Mouse (Mus musculus) midbrain, embryonic 15.5 days (tissue): ENCODE results near the gene Ube3c. TPM values are rescaled to one million over a fixed set of nuclear protein-coding genes. Genes with fewer than 3 reads are reported as not detected.
A peak's percentile ranks its signal among the peaks of the same experiment; 100 is the strongest.
"Not testable (repeated sequence)": the region's sequence is repeated elsewhere in the genome, so short reads cannot be mapped to it uniquely, and the experiment has no call there.

Experiments
- ATAC-seq: fragments of 200-750 bp; cut with Nextera tagmentation; replicated peaks from 2 replicates; pipeline ENCODE4 v1.8.0; 2017; ENCODE audit warnings: moderate TSS enrichment
- H3K27ac ChIP-seq: fragments of 300-500 bp; sonication (generic); 2 replicates; pipeline ENCODE4 v1.5.1; 2015; ENCODE audit warnings: mild to moderate bottlenecking, inconsistent platforms
- H3K27me3 ChIP-seq: fragments of 300-500 bp; sonication (generic); replicated peaks from 2 replicates; pipeline ENCODE4 v1.6.1; 2015; ENCODE audit warnings: inconsistent platforms
- H3K36me3 ChIP-seq: fragments of 300-500 bp; sonication (generic); replicated peaks from 2 replicates; pipeline ENCODE4 v1.6.1; 2015; ENCODE audit warnings: inconsistent platforms
- H3K4me1 ChIP-seq: fragments of 300-500 bp; sonication (generic); 2 replicates; pipeline ENCODE4 v1.6.1; 2015; ENCODE audit warnings: inconsistent platforms
- H3K4me2 ChIP-seq: fragments of 300-500 bp; sonication (generic); 2 replicates; pipeline ENCODE4 v1.6.1; 2015; ENCODE audit warnings: inconsistent platforms, mild to moderate bottlenecking, moderate library complexity
- H3K4me3 ChIP-seq: fragments of 300-500 bp; sonication (generic); 2 replicates; pipeline ENCODE4 v1.5.1; 2015; ENCODE audit warnings: mild to moderate bottlenecking, inconsistent platforms
- H3K9ac ChIP-seq: fragments of 300-500 bp; sonication (generic); 2 replicates; pipeline ENCODE4 v1.6.1; 2015; ENCODE audit warnings: mild to moderate bottlenecking, inconsistent platforms
- H3K9me3 ChIP-seq: fragments of 300-500 bp; sonication (generic); 2 replicates; pipeline ENCODE4 v1.6.1; 2016; ENCODE audit warnings: inconsistent platforms
- WGBS: fragments of 180-500 bp; shearing (Covaris S2); methylation state at CpG from one replicate; pipeline ENCODE4 v1.1.7; 2015; ENCODE audit warnings: mixed read lengths; 5-methylcytosine and 5-hydroxymethylcytosine counted together
- polyA plus RNA-seq: library from polyadenylated mRNA; unstranded; fragments of >200 nt; fragmentation: Nextera tagmentation; extraction: Ambion mirVana; gene quantifications from 2 replicates; pipeline ENCODE4 v1.2.1, GENCODE M21; 2015

Gene Ube3c
- polyA plus RNA-seq, 1 experiment from 2014 or later = 45.0 TPM

DNA sequence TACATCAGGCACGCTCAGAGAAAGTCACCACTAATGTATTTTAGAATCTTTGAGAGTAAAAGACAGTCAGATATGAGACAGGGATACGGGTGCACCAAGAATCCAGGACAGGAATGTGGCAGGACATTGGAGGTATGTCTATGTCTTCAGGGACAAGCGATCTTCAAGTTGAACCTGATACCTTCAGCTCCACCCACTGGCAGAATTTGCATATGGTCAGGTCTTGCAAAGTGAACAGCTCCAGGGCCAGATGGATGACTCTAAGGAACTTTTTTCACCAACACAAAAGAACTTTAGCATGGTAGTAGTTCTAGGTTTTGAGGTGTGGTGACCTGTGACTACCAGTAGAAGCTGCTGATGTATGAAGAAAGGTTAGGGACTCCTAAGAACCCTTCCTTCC, 62.7 kb downstream of the Ube3c start:
- 96% methylated on average over 3 of the region's 3 CpGs for WGBS
- no peaks in the 10 kb centered on the region for H3K9me3 ChIP-seq
- H3K4me2 ChIP-seq = no peak overlapping the region
- H3K27ac ChIP-seq = no peak overlapping the region
- no peaks in the 10 kb centered on the region for H3K27me3 ChIP-seq
- no peak overlapping the region for H3K4me3 ChIP-seq
- H3K4me1 ChIP-seq = no peaks in the 10 kb centered on the region
- no peak overlapping the region for H3K9ac ChIP-seq
- peaks cover 11% of the 10 kb centered on the region for H3K36me3 ChIP-seq
- ATAC-seq = no peak

DNA sequence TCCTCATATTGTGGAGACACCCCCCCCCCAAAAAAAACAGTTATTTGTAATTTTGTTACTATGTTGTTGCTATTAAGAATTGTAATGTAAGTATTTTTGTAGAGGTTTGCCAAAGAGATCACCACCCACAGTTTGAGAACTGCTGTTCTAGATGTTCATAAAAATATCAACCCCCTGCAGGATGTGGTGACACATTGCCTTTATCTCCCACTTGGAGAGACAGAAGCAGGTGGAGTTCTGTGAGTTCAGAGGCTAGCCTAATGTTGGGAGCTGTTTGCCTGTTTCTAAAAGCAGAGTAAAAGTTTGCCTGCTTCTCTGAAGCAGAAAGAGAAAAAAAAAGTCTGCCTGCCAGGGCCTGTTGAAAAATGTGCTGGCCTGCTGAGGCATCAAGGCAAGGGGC, 67.3 kb downstream of the Ube3c start:
- H3K4me3 ChIP-seq = no peak overlapping the region
- no peak overlapping the region for H3K9ac ChIP-seq
- H3K27ac ChIP-seq = no peak overlapping the region
- no peak overlapping the region for H3K4me2 ChIP-seq
- no peaks in the 10 kb centered on the region for H3K27me3 ChIP-seq
- peaks cover 33% of the 10 kb centered on the region for H3K36me3 ChIP-seq
- ATAC-seq = no peak
- H3K9me3 ChIP-seq = no peaks in the 10 kb centered on the region
- no peaks in the 10 kb centered on the region for H3K4me1 ChIP-seq

GRCm38 (mm10) chr5:29636884-29637283, 67.8 kb downstream of the Ube3c start:
- Histone ChIP-seq H3K9me3 (no peaks in the 10 kb centered on the region), H3K27ac (no peak overlapping the region), H3K36me3 (peaks cover 30% of the 10 kb centered on the region), H3K9ac (no peak overlapping the region), H3K4me3 (no peak overlapping the region), H3K27me3 (no peaks in the 10 kb centered on the region), H3K4me1 (no peaks in the 10 kb centered on the region), H3K4me2 (no peak overlapping the region)
- no peak for ATAC-seq

DNA sequence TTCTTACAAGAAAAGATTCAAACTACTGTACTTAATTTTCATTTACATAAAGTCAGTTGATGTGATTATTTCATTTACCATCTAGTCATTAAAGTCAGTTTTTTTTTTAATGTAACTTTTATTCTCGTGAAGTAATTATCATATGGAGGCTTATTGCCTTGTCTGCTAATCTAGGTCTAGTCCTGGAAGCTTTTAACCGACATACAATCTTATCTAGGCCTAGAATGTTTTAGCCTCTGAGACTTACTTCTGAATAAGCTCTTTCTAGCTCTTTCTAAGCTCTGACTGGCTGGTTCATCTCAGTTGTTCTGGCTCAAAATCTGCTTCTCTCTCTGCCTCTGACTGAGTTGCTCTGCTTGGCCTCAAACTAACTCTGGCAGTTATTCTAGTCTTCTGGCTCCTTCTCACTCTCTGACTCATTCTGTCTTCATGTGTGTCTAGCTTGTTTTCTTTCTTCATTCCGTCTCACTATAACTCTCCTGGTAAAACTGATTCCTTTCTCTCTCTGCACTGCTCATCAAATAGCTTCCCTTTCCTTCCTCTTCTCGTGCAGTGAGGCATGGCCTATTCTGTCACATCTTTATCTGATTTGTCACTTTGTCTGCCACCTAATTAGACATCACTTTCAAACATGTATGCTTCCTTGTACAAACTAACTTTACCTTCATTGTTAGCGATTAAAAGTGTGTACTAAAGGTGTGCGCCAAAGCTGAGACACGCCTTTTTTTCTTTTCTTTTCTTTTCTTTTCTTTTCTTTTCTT, 72.3 kb downstream of the Ube3c start:
- no peak overlapping the region for H3K9ac ChIP-seq
- no peaks in the 10 kb centered on the region for H3K4me1 ChIP-seq
- WGBS = 81% methylated on average over 7 of the region's 7 CpGs
- H3K9me3 ChIP-seq = no peaks in the 10 kb centered on the region
- ATAC-seq = no peak
- no peak overlapping the region for H3K27ac ChIP-seq
- peaks cover 32% of the 10 kb centered on the region for H3K36me3 ChIP-seq
- H3K4me3 ChIP-seq = no peak overlapping the region
- H3K27me3 ChIP-seq = no peaks in the 10 kb centered on the region
- no peak overlapping the region for H3K4me2 ChIP-seq

DNA sequence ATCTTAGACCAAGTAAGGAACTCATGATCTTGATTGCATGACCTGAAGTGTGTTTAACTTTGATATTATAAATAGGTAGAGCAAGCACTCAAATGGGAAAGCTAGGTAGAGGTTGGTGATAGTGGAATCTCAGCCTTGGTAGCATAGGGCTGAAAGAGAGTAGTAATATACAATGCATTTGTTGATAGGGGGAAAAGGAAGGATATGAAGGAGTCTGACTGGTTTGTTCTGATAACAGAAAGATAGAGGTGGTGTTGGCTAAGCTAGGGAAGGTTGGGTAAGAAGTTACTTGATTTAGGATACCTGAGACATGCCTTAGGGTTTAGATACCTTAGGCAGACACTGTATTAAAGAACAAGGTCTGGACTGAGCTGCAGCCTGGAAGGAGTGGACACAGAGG, 82.7 kb downstream of the Ube3c start:
- no peak overlapping the region for H3K27ac ChIP-seq
- H3K4me1 ChIP-seq = no peaks in the 10 kb centered on the region
- ATAC-seq = no peak
- no peak overlapping the region for H3K4me3 ChIP-seq
- H3K9ac ChIP-seq = no peak overlapping the region
- no peaks in the 10 kb centered on the region for H3K9me3 ChIP-seq
- H3K36me3 ChIP-seq = peaks cover 8% of the 10 kb centered on the region; the same call in 1 of the 2 replicates
- no peak overlapping the region for H3K4me2 ChIP-seq
- no peaks in the 10 kb centered on the region for H3K27me3 ChIP-seq

- Histone ChIP-seq H3K4me3 (no peak overlapping the region), H3K9me3 (no peaks in the 10 kb centered on the region), H3K27ac (no peak overlapping the region), H3K36me3 (peaks cover 15% of the 10 kb centered on the region), H3K4me1 (no peaks in the 10 kb centered on the region), H3K4me2 (no peak overlapping the region), H3K27me3 (no peaks in the 10 kb centered on the region), H3K9ac (no peak overlapping the region)
- ATAC-seq = no peak
- 90% methylated on average over 3 of the region's 3 CpGs for WGBS
These were observed 88.7 kb downstream of the Ube3c start for GRCm38 (mm10) chr5:29657590-29658339.

- peaks cover 39% of the 10 kb centered on the region for H3K36me3 ChIP-seq
- H3K27me3 ChIP-seq, ATAC-seq, H3K9me3 ChIP-seq, H3K27ac ChIP-seq, H3K4me1 ChIP-seq, H3K4me3 ChIP-seq, H3K4me2 ChIP-seq, H3K9ac ChIP-seq: not testable (repeated sequence)
- 95% methylated on average over 4 of the region's 4 CpGs for WGBS
These were observed 92.2 kb downstream of the Ube3c start for GRCm38 (mm10) chr5:29661246-29661645.

DNA sequence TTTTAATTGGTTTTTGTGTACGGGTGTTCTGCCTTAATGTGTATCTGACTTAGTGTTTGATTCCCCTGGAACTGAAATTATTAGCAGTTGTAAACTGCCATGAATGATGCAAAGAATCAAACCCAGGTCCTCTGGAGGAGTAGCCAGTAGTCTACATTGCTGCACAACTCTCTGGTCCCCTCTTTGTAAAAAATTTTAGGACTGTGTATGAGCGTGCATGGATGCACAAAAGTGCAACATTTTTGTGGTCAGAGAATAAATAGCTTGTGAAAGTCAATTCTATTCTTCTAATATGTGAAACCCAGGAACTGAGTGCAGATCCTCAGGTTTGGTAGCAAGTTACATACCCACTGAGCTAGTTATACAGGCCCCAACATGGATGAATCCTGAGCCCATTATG, 96.3 kb downstream of the Ube3c start:
- Histone ChIP-seq H3K9me3 (no peaks in the 10 kb centered on the region), H3K9ac (no peak overlapping the region), H3K36me3 (peaks cover 39% of the 10 kb centered on the region), H3K4me2 (no peak overlapping the region), H3K4me3 (no peak overlapping the region), H3K27me3 (no peaks in the 10 kb centered on the region), H3K27ac (no peak overlapping the region), H3K4me1 (no peaks in the 10 kb centered on the region)
- ATAC-seq = no peak
- 99% methylated on average over 2 of the region's 2 CpGs for WGBS

- Histone ChIP-seq H3K27ac (no peak overlapping the region), H3K4me3 (no peak overlapping the region), H3K9me3 (no peaks in the 10 kb centered on the region), H3K27me3 (no peaks in the 10 kb centered on the region), H3K9ac (no peak overlapping the region), H3K4me1 (no peaks in the 10 kb centered on the region), H3K4me2 (no peak overlapping the region), H3K36me3 (peaks cover 46% of the 10 kb centered on the region)
- 94% methylated on average over 4 of the region's 4 CpGs for WGBS
- ATAC-seq = no peak
These were observed 103.5 kb downstream of the Ube3c start for GRCm38 (mm10) chr5:29672551-29672950.

DNA sequence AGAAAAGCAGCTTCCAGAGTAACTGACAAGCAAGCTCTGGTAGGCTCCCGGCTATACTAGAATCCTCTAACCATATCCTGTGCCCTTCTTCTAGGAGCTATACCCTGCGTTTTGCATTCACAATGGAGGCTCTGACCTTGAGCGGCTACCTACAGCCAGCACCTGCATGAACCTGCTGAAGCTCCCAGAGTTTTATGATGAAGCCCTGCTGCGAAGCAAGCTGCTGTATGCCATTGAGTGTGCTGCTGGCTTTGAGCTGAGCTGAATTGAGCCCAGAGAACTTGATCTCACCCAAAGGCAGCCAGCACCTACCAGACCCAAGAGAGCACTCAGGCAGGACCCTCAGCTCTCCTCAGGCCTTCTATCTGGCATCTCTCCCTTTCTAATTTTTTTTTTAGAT, 105.3 kb downstream of the Ube3c start:
- Histone ChIP-seq H3K27me3 (no peaks in the 10 kb centered on the region), H3K4me1 (no peaks in the 10 kb centered on the region), H3K36me3 (peaks cover 38% of the 10 kb centered on the region), H3K9ac (no peak overlapping the region), H3K9me3 (no peaks in the 10 kb centered on the region), H3K4me2 (no peak overlapping the region), H3K4me3 (no peak overlapping the region), H3K27ac (no peak overlapping the region)
- WGBS = 96% methylated on average over 4 of the region's 4 CpGs
- no peak for ATAC-seq

GRCm38 (mm10) chr5:29676445-29676844, 107.4 kb downstream of the Ube3c start:
- 94% methylated on average over 3 of the region's 3 CpGs for WGBS
- Histone ChIP-seq H3K4me3 (no peak overlapping the region), H3K4me2 (no peak overlapping the region), H3K36me3 (peaks cover 27% of the 10 kb centered on the region), H3K9me3 (no peaks in the 10 kb centered on the region), H3K9ac (no peak overlapping the region), H3K27me3 (no peaks in the 10 kb centered on the region), H3K27ac (no peak overlapping the region), H3K4me1 (no peaks in the 10 kb centered on the region)
- no peak for ATAC-seq

- no peaks in the 10 kb centered on the region for H3K9me3 ChIP-seq
- no peak for ATAC-seq
- H3K27ac ChIP-seq = no peak overlapping the region
- no peaks in the 10 kb centered on the region for H3K27me3 ChIP-seq
- no peak overlapping the region for H3K4me3 ChIP-seq
- H3K4me1 ChIP-seq = no peaks in the 10 kb centered on the region
- H3K4me2 ChIP-seq = no peak overlapping the region
- H3K9ac ChIP-seq = no peak overlapping the region
- WGBS = 88% methylated on average over 4 of the region's 4 CpGs
- H3K36me3 ChIP-seq = no peaks in the 10 kb centered on the region
These were observed 116.0 kb downstream of the Ube3c start for GRCm38 (mm10) chr5:29685085-29685484.

DNA sequence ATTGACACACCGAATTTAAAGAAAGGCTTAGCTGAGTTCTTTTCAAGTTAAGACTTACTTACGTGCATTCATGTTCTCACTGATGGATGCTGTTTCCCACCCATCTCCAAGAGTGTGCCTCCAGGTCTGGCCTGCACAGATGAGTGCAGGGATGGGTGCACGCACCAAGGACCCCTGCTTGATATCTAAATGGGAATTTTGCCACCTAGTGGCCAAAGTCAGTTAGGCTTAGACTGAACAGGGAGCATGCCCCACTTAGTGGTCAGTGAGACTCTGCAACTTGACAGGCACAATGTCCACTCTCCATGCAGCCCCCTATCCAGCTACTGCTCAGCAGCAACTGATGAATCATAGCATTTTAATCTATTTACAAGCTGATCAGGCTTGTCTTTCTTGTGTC, 118.6 kb downstream of the Ube3c start:
- Histone ChIP-seq H3K4me2 (no peak overlapping the region), H3K4me1 (no peaks in the 10 kb centered on the region), H3K9ac (no peak overlapping the region), H3K4me3 (no peak overlapping the region), H3K27me3 (no peaks in the 10 kb centered on the region), H3K9me3 (no peaks in the 10 kb centered on the region), H3K27ac (no peak overlapping the region), H3K36me3 (no peaks in the 10 kb centered on the region)
- ATAC-seq = peak; percentile 58; the same call in 1 of the 2 replicates
- WGBS = 57% methylated on average over 3 of the region's 3 CpGs
